ENCODE assay signal across 8 mouse cellular contexts in the genomic region with DNA sequence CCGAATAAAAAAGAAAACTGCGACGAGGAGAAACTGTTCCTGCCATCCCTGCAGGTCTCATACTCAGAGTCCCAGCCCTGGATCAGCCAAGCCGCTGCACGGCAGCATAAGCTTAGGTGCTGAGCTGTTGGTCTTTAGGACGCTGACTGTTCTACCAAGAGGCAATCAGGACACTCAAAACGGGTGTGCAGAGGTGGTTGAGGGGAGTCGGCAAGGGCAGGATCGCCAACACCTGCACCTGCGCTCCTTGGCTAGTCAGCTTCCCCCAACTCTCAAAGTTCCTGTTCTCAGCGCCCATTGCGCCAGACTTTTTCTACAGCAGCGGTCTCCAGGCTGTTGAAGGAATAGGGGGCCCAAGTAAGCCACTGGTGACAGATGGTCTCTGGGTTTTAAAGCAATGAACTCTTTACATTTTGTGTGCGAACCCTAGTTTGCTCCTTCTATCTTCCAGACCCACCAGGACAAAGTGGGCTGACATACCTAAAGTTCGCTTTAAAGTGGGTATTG.
DNase-seq lines count a peak whose midpoint lies in the region; ATAC-seq lines count a peak whose summit lies in the region.

No protein-coding gene starts in this region.

- peak overlapping the region; percentile 98 for H3K4me2 ChIP-seq in embryonic facial prominence, embryonic 12.5 days (replicated peaks)
- H3K4me2 ChIP-seq in intestine, embryonic 15.5 days (replicated peaks) = peak overlapping the region; percentile 96
- H3K4me2 ChIP-seq in neural tube, embryonic 13.5 days = peak overlapping the region; percentile 87

- H3K27ac ChIP-seq in heart, embryonic 10.5 days = no peak overlapping the region
- H3K27ac ChIP-seq in embryonic facial prominence, embryonic 12.5 days = no peak overlapping the region
- H3K27ac ChIP-seq in intestine, embryonic 15.5 days = no peak overlapping the region
- no peak overlapping the region for H3K27ac ChIP-seq in neural tube, embryonic 13.5 days (replicated peaks)

- no peak overlapping the region for H3K9ac ChIP-seq in embryonic facial prominence, embryonic 12.5 days
- H3K9ac ChIP-seq in intestine, embryonic 15.5 days = no peak overlapping the region
- H3K9ac ChIP-seq in neural tube, embryonic 13.5 days = no peak overlapping the region

- no peaks in the 10 kb centered on the region for H3K36me3 ChIP-seq in heart, embryonic 10.5 days
- no peaks in the 10 kb centered on the region for H3K36me3 ChIP-seq in embryonic facial prominence, embryonic 12.5 days
- no peaks in the 10 kb centered on the region for H3K36me3 ChIP-seq in intestine, embryonic 15.5 days
- no peaks in the 10 kb centered on the region for H3K36me3 ChIP-seq in neural tube, embryonic 13.5 days

- H3K9me3 ChIP-seq in heart, embryonic 10.5 days = no peaks in the 10 kb centered on the region
- no peaks in the 10 kb centered on the region for H3K9me3 ChIP-seq in embryonic facial prominence, embryonic 12.5 days
- H3K9me3 ChIP-seq in intestine, embryonic 15.5 days = no peaks in the 10 kb centered on the region
- H3K9me3 ChIP-seq in neural tube, embryonic 13.5 days = no peaks in the 10 kb centered on the region

- DNase-seq in heart, embryonic 10.5 days (ENCODE audit: low spot score) = no peak
- no peak for DNase-seq in heart, adult 8-10 months (ENCODE audit: low spot score)
- no peak for DNase-seq in adrenal gland, adult 18-20 months (ENCODE audit: low spot score in 2 of 2)
- DNase-seq in lung, postnatal 25 days (ENCODE audit: low spot score) = no peak

- H3K27me3 ChIP-seq in heart, embryonic 10.5 days (ENCODE audit: insufficient read depth, poor library complexity, severe bottlenecking) = peaks cover 89% of the 10 kb centered on the region
- H3K27me3 ChIP-seq in embryonic facial prominence, embryonic 12.5 days = peaks cover 59% of the 10 kb centered on the region
- H3K27me3 ChIP-seq in intestine, embryonic 15.5 days (replicated peaks) = peaks cover 72% of the 10 kb centered on the region
- peaks cover 58% of the 10 kb centered on the region for H3K27me3 ChIP-seq in neural tube, embryonic 13.5 days

- H3K4me3 ChIP-seq in heart, embryonic 10.5 days = peak overlapping the region; percentile 83
- H3K4me3 ChIP-seq in embryonic facial prominence, embryonic 12.5 days = peak overlapping the region; percentile 66
- H3K4me3 ChIP-seq in intestine, embryonic 15.5 days (replicated peaks) = no peak overlapping the region
- peak overlapping the region; percentile 87 for H3K4me3 ChIP-seq in neural tube, embryonic 13.5 days

- no peak for ATAC-seq in embryonic facial prominence, embryonic 12.5 days (ENCODE audit: insufficient number of reproducible peaks, insufficient read depth, low FRiP score, low TSS enrichment)
- no peak for ATAC-seq in intestine, embryonic 15.5 days
- no peak for ATAC-seq in neural tube, embryonic 13.5 days (ENCODE audit: low read depth)
- no peak for ATAC-seq in erythroid progenitor cell, adult 5-6 weeks (replicated peaks; ENCODE audit: low FRiP score, poor library complexity, severe bottlenecking)

- under 1% methylated on average over 15 of the region's 15 CpGs for WGBS in heart, embryonic 10.5 days
- 2% methylated on average over 15 of the region's 15 CpGs for WGBS in embryonic facial prominence, embryonic 12.5 days
- WGBS in intestine, embryonic 15.5 days = 1% methylated on average over 15 of the region's 15 CpGs
- WGBS in neural tube, embryonic 13.5 days = 1% methylated on average over 15 of the region's 15 CpGs

- H3K4me1 ChIP-seq in heart, embryonic 10.5 days = peaks cover 20% of the 10 kb centered on the region
- H3K4me1 ChIP-seq in embryonic facial prominence, embryonic 12.5 days = peaks cover 13% of the 10 kb centered on the region
- peaks cover 27% of the 10 kb centered on the region for H3K4me1 ChIP-seq in intestine, embryonic 15.5 days (replicated peaks)
- peaks cover 42% of the 10 kb centered on the region for H3K4me1 ChIP-seq in neural tube, embryonic 13.5 days (replicated peaks)
